Mouse (Mus musculus) erythroid progenitor cell, adult 5-6 weeks (primary cell): ENCODE data around the gene Ccdc63. TPM values are rescaled to one million over a fixed set of nuclear protein-coding genes. Genes with fewer than 3 reads are reported as not detected.

Source experiments
- ATAC-seq: replicated peaks from 2 replicates; pipeline ENCODE4 v1.8.0; 2016; ENCODE audit warnings: moderate number of reproducible peaks, mild to moderate bottlenecking, moderate TSS enrichment, inconsistent platforms; ENCODE audit not compliant: poor library complexity, low FRiP score, severe bottlenecking
- total RNA-seq, 2 experiments: library from RNA; stranded (forward) in 1 of 2; stranded (reverse) in 1 of 2; fragments of 150-400 nt in 1 of 2; fragments of 186-747, 209-891 nt in 1 of 2; gene quantifications; 2 replicates each; pipeline versions ENCODE4 v1.2.3 to v1.2.4; 2015 to 2017; ENCODE audit warnings: low replicate concordance in 2 of 2

The Ccdc63 gene
- total RNA-seq, 2 experiments from 2014 or later, result not detected

GRCm38 (mm10) chr5:122093734-122094133, 46.9 kb downstream of the Ccdc63 start:
- no peak for ATAC-seq

GRCm38 (mm10) chr5:122092794-122093193, 47.8 kb downstream of the Ccdc63 start:
- ATAC-seq, result no peak

GRCm38 (mm10) chr5:122091070-122091469, 49.6 kb downstream of the Ccdc63 start:
- ATAC-seq, result peak; percentile 67

- ATAC-seq, result no peak
These were observed 51.0 kb downstream of the Ccdc63 start for GRCm38 (mm10) chr5:122089664-122090063.

- ATAC-seq, result peak; percentile 80
These were observed 51.7 kb downstream of the Ccdc63 start for GRCm38 (mm10) chr5:122088917-122089316.

- no peak for ATAC-seq
These were observed 54.5 kb downstream of the Ccdc63 start for GRCm38 (mm10) chr5:122086121-122086520.

- ATAC-seq, result no peak
These were observed 55.3 kb downstream of the Ccdc63 start for GRCm38 (mm10) chr5:122085291-122085690.

GRCm38 (mm10) chr5:122084470-122084869, 56.2 kb downstream of the Ccdc63 start:
- no peak; the same call in 1 of the 2 replicates for ATAC-seq

GRCm38 (mm10) chr5:122083282-122083681, 57.3 kb downstream of the Ccdc63 start:
- no peak for ATAC-seq

GRCm38 (mm10) chr5:122081471-122081870, 59.2 kb downstream of the Ccdc63 start:
- ATAC-seq, result no peak

GRCm38 (mm10) chr5:122080930-122081329, 59.7 kb downstream of the Ccdc63 start:
- ATAC-seq, result no peak

GRCm38 (mm10) chr5:122079796-122080195, 60.8 kb downstream of the Ccdc63 start:
- ATAC-seq, result no peak

GRCm38 (mm10) chr5:122077244-122077643, 63.4 kb downstream of the Ccdc63 start:
- ATAC-seq, result no peak

- no peak for ATAC-seq
These were observed 64.9 kb downstream of the Ccdc63 start for GRCm38 (mm10) chr5:122075736-122076135.

- ATAC-seq, result no peak
These were observed 68.6 kb downstream of the Ccdc63 start for GRCm38 (mm10) chr5:122071997-122072396.

- ATAC-seq, result no peak
These were observed 69.4 kb downstream of the Ccdc63 start for GRCm38 (mm10) chr5:122070963-122071800.

- ATAC-seq, result no peak
These were observed 72.1 kb downstream of the Ccdc63 start for GRCm38 (mm10) chr5:122068563-122068962.

GRCm38 (mm10) chr5:122063204-122063933, 77.3 kb downstream of the Ccdc63 start:
- no peak for ATAC-seq

- no peak for ATAC-seq
These were observed 78.1 kb downstream of the Ccdc63 start for GRCm38 (mm10) chr5:122062479-122062878.

- ATAC-seq, result no peak
These were observed 79.8 kb downstream of the Ccdc63 start for GRCm38 (mm10) chr5:122060767-122061333.
